Mouse (Mus musculus) mesoderm, embryonic 11.5 days (tissue): ENCODE measurements at regions not wholly inside any gene's neighbourhood (a gene's known extent, or its start where the extent isn't known, plus 50 kb on each side); places are given as distances from the start of the nearest gene placed in this dataset.

Experiments
- DNase-seq: peaks from one replicate; pipeline ENCODE4 v3.0.0-alpha.2; 2012; ENCODE audit warnings: low read depth, low spot score

DNA sequence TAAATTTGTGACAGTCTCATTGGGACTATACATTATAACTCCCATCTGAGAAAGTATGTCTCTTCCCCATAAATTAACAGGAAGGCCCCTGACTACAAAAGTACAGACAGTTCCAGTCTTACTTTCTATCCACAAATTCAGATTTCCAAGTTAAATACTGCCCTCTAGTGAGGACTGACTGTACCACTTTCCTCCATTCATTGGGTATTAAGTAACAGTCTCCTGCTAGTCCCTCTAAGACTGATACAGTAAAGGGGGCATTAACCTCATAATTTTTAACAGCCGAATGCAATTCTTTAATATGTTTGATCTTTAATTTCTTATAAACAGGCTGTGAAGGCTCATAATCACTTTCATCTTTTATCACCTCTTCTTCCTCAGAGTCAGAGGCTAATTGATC is 131.0 kb upstream of the Adcyap1 start:
- peak; percentile 39 for DNase-seq

DNA sequence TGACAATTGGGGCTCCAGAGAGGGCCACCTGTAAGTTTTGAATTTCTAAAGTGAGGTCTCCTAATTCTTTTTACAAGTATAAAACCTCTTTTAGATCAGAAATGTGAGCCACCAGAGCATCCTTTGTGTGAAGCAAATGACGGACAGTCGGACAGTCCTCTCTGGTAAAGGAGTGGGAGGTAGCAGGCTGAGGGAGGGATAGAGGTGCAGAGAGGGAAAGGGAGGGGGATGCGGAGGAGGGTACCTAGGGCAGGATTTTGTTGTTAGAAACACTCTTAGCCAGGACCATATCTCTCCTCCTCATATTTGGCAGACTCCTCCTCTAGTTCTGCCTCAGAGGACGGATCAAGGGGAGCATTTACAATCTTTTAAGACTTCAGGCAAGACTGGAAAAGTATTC is 130.3 kb upstream of the Adcyap1 start:
- peak; percentile 2 for DNase-seq

DNA sequence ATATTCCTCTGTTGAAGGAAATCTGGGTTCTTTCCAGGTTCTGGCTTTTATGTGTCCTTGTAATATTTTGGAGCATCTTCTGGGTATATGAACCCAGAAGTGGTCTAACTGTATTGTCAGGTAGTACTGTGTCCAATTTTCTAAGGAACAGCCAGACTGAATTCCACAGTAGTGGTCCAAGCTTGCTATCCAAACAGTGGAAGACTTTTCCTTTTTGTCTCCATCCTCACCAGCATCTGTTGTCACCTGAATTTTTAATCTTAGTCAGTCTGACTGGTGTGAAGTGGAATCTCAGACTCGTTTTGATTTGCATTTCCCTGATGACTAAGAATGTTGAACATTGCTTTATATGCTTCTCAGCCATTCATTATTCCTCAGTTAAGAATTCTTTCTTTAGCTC is 114.8 kb upstream of the Adcyap1 start:
- no peak for DNase-seq

DNA sequence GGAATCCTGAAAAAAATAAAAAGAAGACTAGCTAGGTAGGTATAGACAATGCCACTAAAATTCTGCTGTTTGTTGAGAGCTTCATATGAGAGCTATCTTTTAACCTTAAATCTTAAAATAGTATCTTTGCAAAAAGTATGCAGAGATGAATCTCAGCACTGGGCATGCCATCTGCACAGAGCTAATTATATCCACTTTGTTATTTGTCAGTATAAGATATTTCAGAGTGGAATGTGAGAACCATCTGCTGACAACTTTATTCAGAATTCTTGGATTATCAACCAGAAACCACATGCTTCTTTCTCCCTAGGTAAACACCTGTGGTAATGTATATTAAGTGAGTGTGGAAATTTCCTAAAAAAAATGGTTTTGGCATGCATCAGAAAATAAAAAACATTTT is 94.3 kb upstream of the Adcyap1 start:
- no peak for DNase-seq

DNA sequence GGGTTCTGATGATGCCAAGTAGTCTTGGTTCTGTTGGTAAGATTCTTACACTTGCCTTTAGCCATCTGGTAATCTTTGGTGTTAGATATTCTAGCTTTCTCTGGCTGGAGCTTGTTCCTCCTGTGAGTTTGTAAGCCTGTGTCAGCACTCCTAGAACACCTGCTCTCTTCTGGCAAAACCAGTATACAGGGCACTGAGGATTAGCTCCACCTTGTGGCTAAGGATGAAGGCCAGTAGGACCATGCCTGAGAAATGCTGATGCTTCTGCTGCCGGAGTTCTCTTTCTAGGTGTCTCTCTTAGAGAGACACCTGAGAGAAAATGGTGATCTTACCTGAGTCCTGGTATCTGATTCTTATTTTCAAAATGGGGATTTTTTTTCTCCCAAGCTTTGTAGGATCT is 58.8 kb upstream of the Adcyap1 start:
- no peak for DNase-seq

DNA sequence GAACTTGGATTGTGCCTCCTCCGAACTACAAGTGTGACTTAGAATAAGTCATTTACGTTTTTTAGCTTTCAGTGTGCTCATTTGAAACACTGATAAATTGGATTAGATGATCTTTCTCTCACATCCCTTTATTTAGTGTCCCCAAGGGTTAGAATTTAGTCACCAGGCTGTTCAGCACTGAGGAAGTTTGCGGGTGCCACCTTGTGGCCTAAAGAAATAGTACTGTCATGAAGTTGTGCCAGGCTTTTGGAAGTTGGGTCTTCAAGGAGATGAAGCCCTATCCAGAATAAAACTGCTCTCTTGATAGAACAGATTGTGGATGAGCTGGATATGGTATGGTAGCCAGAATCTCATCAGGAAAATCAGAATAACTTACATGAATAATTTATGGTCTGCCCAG is 57.7 kb upstream of the Adcyap1 start:
- DNase-seq, result peak; percentile 44
